Mouse (Mus musculus) heart, postnatal 10 days (tissue): Measurements from ENCODE around the gene Sema3b. TPM values are rescaled to one million over a fixed set of nuclear protein-coding genes. Genes with fewer than 3 reads are reported as not detected.

Source experiments
- DNase-seq, 2 experiments: peaks; one replicate each; pipeline ENCODE4 v3.0.0; 2021
- intact Hi-C: fragments of 180-260 bp; cut with DNase I; formaldehyde crosslinking; loops from one replicate; pipeline ENCODE4 v1.15.1; 2025
- total RNA-seq, 2 experiments: library from RNA; stranded (reverse); gene quantifications; 2 replicates each; pipeline ENCODE4 v1.2.3; 2021

The Sema3b gene
- total RNA-seq, 2 experiments from 2014 or later, result 15.4 to 17.3 TPM

DNA sequence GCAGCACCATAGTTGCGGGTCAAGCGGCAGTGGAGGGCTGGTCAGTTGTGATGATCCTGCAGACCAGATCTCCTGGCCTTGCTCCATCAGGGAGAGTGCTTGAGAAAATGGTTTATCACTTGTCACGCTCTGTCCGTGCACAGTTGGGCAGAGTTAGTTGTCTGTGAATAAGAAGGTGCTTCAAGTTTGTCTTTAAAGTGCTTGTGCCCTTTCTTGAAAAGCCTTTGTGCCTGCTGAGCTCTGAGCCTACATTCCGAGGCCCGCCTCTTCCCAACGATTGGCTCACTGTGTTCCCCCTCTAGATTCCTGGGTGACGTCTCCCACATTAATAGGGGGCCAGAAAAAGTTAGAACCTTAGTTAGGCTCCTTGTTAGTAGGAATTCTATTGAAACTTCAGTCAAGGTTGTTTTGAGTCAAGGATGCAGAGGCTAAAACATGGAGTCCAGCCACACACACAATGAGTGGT is 57.1 kb downstream of the Sema3b start:
- intact Hi-C loops, result no loop called here
- no peak for DNase-seq

GRCm38 (mm10) chr9:107551117-107551889 is 57.7 kb downstream of the Sema3b start, which contains the start of gene Rassf1:
Rassf1 (plus strand) TSS chr9:107551555.
- intact Hi-C loops, result no loop called here
- peak; percentile 76 to 81 for DNase-seq

DNA sequence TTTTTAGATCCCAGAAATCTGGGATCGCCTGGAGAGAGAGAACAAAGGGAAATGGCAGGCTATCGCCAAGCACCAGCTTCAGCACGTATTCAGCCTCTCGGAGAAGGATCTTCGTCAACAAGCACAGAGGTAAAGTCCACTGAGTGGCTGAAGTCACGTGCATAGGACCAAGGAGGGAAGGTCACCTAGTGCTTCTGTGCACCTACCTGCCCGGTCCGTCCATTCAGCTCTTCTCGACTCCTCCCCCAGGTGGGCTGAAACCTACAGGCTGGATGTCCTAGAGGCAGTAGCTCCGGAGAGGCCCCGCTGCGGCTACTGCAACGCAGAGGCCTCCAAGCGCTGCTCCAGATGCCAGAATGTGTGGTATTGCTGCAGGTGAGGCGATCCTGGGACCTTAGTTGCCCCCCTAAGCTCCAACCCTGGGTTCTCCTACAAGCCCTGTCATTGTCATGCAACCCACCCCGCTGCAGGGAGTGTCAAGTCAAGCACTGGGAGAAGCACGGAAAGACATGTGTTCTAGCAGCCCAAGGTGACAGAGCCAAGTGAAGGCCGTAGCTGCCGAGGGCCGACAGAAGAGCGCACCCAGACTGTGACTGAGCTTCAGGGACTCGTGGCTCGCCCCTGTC is 58.4 kb downstream of the Sema3b start:
- intact Hi-C loops, result no loop called here
- no peak for DNase-seq

DNA sequence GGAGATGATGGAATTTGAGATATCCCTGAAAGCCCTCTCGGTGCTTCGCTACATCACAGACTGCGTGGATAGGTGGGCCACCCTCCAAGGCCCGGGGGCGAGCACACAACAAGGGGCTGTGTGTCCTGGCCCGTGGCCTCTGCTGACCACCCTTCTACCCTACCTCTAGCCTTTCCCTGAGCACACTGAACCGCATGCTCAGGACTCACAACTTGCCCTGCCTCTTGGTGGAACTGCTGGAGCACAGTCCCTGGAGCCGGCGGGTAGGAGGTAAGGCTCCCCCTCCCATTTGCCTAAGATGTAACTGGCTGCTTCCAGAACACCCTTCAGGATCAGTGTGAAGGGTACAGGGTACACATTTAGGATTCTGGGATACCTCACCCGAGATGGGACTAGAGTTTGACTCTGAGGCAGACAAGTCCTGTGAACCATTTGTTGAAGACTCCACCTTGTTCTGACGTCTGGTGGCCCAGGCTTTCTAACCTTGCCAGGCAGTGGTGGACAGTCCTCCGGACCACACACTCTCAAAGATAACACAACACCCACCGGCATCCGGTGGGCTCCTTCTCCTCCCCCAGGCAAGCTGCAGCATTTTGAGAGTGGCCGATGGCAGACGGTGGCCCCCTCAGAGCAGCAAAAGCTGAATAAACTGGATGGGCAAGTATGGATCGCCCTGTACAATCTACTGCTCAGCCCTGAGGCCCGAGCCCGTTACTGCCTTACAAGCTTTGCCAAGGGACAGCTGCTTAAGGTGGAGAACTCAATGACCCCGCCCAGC is 59.5 kb downstream of the Sema3b start:
- intact Hi-C loops, result no loop called here

GRCm38 (mm10) chr9:107548820-107549219 is 60.2 kb downstream of the Sema3b start:
- DNase-seq, result no peak
- intact Hi-C loops, result no loop called here

More for the DNA sequence above, 59.5 kb downstream of the Sema3b start:
- no peak for DNase-seq

DNA sequence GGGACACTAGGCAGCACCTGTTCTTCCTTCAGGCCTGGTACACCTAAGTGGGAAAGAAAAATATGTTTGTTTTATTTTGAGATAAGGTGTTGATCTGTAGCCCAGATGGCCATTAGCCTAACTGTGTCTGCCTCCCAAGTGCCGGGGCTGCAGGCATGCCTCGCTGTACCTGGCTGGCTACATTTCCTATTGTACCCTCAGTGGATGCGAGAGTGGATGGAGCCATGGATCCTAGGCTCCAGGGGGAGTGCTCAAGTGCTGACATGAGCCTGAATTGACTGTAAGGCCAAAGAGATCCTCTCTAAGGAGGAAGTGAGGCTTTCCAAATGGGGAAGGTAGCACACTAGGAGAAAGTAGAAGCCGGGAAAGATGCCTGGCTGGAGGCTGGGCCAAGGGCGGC is 61.1 kb downstream of the Sema3b start:
- no peak for DNase-seq
- intact Hi-C loops, result no loop called here

Other genes starting within 250 kb of the Sema3b start
- gene Cacna2d2, start 209.6 kb downstream of the Sema3b start, total RNA-seq, result 10 to 100 TPM in 1 of 2 experiments, 1 to 10 TPM in 1; 7.3 to 13.2 TPM
- gene Tmem115, start 75.3 kb downstream of the Sema3b start, total RNA-seq, result 10 to 100 TPM; 25.0 to 26.5 TPM
- 1 to 10 TPM; 5.5 to 6.2 TPM for gene Cyb561d2, start 67.0 kb downstream of the Sema3b start, total RNA-seq
- 10 to 100 TPM; 12.9 to 16.7 TPM for gene Nprl2, start 67.0 kb downstream of the Sema3b start, total RNA-seq
- gene Zmynd10, start 61.9 kb downstream of the Sema3b start, total RNA-seq, result not detected
- gene Rassf1, start 57.7 kb downstream of the Sema3b start, total RNA-seq, result 10 to 100 TPM; 28.8 to 32.0 TPM
- gene Tusc2, start 46.0 kb downstream of the Sema3b start, total RNA-seq, result 10 to 100 TPM; 25.7 to 26.8 TPM
- 10 to 100 TPM; 47.0 to 56.0 TPM for gene Hyal2, start 41.3 kb downstream of the Sema3b start, total RNA-seq
- gene Hyal1, start 32.3 kb downstream of the Sema3b start, total RNA-seq, result 1 to 10 TPM; 3.9 to 5.7 TPM
- gene Naa80, start 30.3 kb downstream of the Sema3b start, total RNA-seq, result 10 to 100 TPM; 13.0 to 16.2 TPM
- under 1 TPM; 0.41 to 0.79 TPM for gene Hyal3, start 28.4 kb downstream of the Sema3b start, total RNA-seq
- 10 to 100 TPM; 36.9 to 40.7 TPM for gene Ifrd2, start 21.6 kb downstream of the Sema3b start, total RNA-seq
- gene Gnai2, start 26.1 kb upstream of the Sema3b start, total RNA-seq, result 100 to 1,000 TPM; 422 to 478 TPM
- gene Slc38a3, start 60.3 kb upstream of the Sema3b start, total RNA-seq, result 10 to 100 TPM; 20.5 to 22.6 TPM
- gene Gnat1, start 70.5 kb upstream of the Sema3b start, total RNA-seq, result not detected
- gene Sema3f, start 101.2 kb upstream of the Sema3b start, total RNA-seq, result 10 to 100 TPM; 19.4 to 22.2 TPM
- 10 to 100 TPM; 57.8 to 66.6 TPM for gene Rbm5, start 161.8 kb upstream of the Sema3b start, total RNA-seq